Mouse (Mus musculus): Measurements from ENCODE around the gene Tia1. TPM values are rescaled to one million over a fixed set of nuclear protein-coding genes. Genes with fewer than 3 reads are reported as not detected.

The Tia1 gene
- 221 and 253 TPM in 2 replicates for polyA plus RNA-seq (2016; fragmentation: Nextera tagmentation; extraction: Ambion mirVana)

GRCm38 (mm10) chr6:86404100-86404861 lies at the start of gene Tia1:
Gene Tia1, plus strand, starts transcription at chr6:86404219.
- Histone ChIP-seq H3K36me3 (peaks cover 31% of the 10 kb centered on the region), H3K4me3 (peak within 1 kb of the TSS; percentile 86), H3K9me3 (replicated peaks) (no peaks in the 10 kb centered on the region), H3K27ac (replicated peaks) (peak within 1 kb of the TSS; percentile 100), H3K4me1 (peaks cover 26% of the 10 kb centered on the region), H3K27me3 (ENCODE audit: low read depth, poor library complexity, severe bottlenecking) (no peaks in the 10 kb centered on the region)
- WGBS = under 1% methylated on average over 62 of the region's 62 CpGs
- DNase-seq (ENCODE audit: low spot score) = peak; percentile 98

GRCm38 (mm10) chr6:86354948-86355347 lies 49.1 kb upstream of the Tia1 start:
- Histone ChIP-seq H3K27ac (replicated peaks) (no peak overlapping the region), H3K36me3 (no peaks in the 10 kb centered on the region), H3K4me3 (no peak overlapping the region), H3K4me1 (no peaks in the 10 kb centered on the region), H3K9me3 (replicated peaks) (no peaks in the 10 kb centered on the region), H3K27me3 (ENCODE audit: low read depth, poor library complexity, severe bottlenecking) (no peaks in the 10 kb centered on the region)
- no peak for DNase-seq (ENCODE audit: low spot score)
- WGBS = 59% methylated on average over 3 of the region's 3 CpGs

GRCm38 (mm10) chr6:86356956-86357355 lies 47.1 kb upstream of the Tia1 start:
- DNase-seq (ENCODE audit: low spot score) = no peak
- no peaks in the 10 kb centered on the region for H3K27me3 ChIP-seq (ENCODE audit: low read depth, poor library complexity, severe bottlenecking)
- H3K36me3 ChIP-seq = no peaks in the 10 kb centered on the region
- no peaks in the 10 kb centered on the region for H3K4me1 ChIP-seq
- H3K27ac ChIP-seq (replicated peaks) = no peak overlapping the region
- no peaks in the 10 kb centered on the region for H3K9me3 ChIP-seq (replicated peaks)
- 82% methylated on average over 9 of the region's 9 CpGs for WGBS
- H3K4me3 ChIP-seq = no peak overlapping the region

- Histone ChIP-seq H3K27me3 (ENCODE audit: low read depth, poor library complexity, severe bottlenecking) (no peaks in the 10 kb centered on the region), H3K27ac (replicated peaks) (no peak overlapping the region), H3K4me1 (peaks cover 9% of the 10 kb centered on the region), H3K4me3 (no peak overlapping the region), H3K36me3 (no peaks in the 10 kb centered on the region), H3K9me3 (replicated peaks) (no peaks in the 10 kb centered on the region)
- no peak for DNase-seq (ENCODE audit: low spot score)
- 73% methylated on average over 7 of the region's 7 CpGs for WGBS
Observed at GRCm38 (mm10) chr6:86360691-86361090, 43.3 kb upstream of the Tia1 start.

GRCm38 (mm10) chr6:86361373-86361772 lies 42.6 kb upstream of the Tia1 start:
- H3K4me3 ChIP-seq = no peak overlapping the region
- no peak for DNase-seq (ENCODE audit: low spot score)
- no peak overlapping the region for H3K27ac ChIP-seq (replicated peaks)
- H3K36me3 ChIP-seq = no peaks in the 10 kb centered on the region
- H3K4me1 ChIP-seq = peaks cover 15% of the 10 kb centered on the region
- H3K27me3 ChIP-seq (ENCODE audit: low read depth, poor library complexity, severe bottlenecking) = no peaks in the 10 kb centered on the region
- no peaks in the 10 kb centered on the region for H3K9me3 ChIP-seq (replicated peaks)
- 88% methylated on average over 7 of the region's 7 CpGs for WGBS

- peak; percentile 79 for DNase-seq (ENCODE audit: low spot score)
- Histone ChIP-seq H3K27ac (replicated peaks) (peak overlapping the region; percentile 94), H3K4me3 (peak overlapping the region; percentile 84), H3K4me1 (peaks cover 24% of the 10 kb centered on the region), H3K36me3 (peaks cover 26% of the 10 kb centered on the region), H3K27me3 (ENCODE audit: low read depth, poor library complexity, severe bottlenecking) (no peaks in the 10 kb centered on the region), H3K9me3 (replicated peaks) (no peaks in the 10 kb centered on the region)
- WGBS = 5% methylated on average over 17 of the region's 17 CpGs
Observed at GRCm38 (mm10) chr6:86364442-86365141, 39.4 kb upstream of the Tia1 start.

GRCm38 (mm10) chr6:86365371-86366124 lies 38.5 kb upstream of the Tia1 start, which contains the start of gene Fam136a:
Gene Fam136a, plus strand, starts transcription at chr6:86365646.
- Histone ChIP-seq H3K27ac (replicated peaks) (peak within 1 kb of the TSS; percentile 94), H3K4me3 (peak within 1 kb of the TSS; percentile 84), H3K9me3 (replicated peaks) (no peaks in the 10 kb centered on the region), H3K27me3 (ENCODE audit: low read depth, poor library complexity, severe bottlenecking) (no peaks in the 10 kb centered on the region), H3K36me3 (peaks cover 31% of the 10 kb centered on the region), H3K4me1 (peaks cover 27% of the 10 kb centered on the region)
- WGBS = under 1% methylated on average over 76 of the region's 76 CpGs
- DNase-seq (ENCODE audit: low spot score) = peak; percentile 99

- peaks cover 32% of the 10 kb centered on the region for H3K4me1 ChIP-seq
- DNase-seq (ENCODE audit: low spot score) = no peak
- WGBS = 50% methylated on average over 25 of the region's 25 CpGs
- no peaks in the 10 kb centered on the region for H3K9me3 ChIP-seq (replicated peaks)
- H3K27me3 ChIP-seq (ENCODE audit: low read depth, poor library complexity, severe bottlenecking) = no peaks in the 10 kb centered on the region
- H3K27ac ChIP-seq (replicated peaks) = peak overlapping the region; percentile 94
- H3K36me3 ChIP-seq = peaks cover 31% of the 10 kb centered on the region
- peak overlapping the region; percentile 84 for H3K4me3 ChIP-seq
Observed at GRCm38 (mm10) chr6:86366125-86366852, 37.7 kb upstream of the Tia1 start.

GRCm38 (mm10) chr6:86366853-86367249 lies 37.2 kb upstream of the Tia1 start:
- Histone ChIP-seq H3K27ac (replicated peaks) (peak overlapping the region; percentile 94; the same call in 1 of the 2 replicates), H3K4me3 (peak overlapping the region; percentile 84), H3K27me3 (ENCODE audit: low read depth, poor library complexity, severe bottlenecking) (no peaks in the 10 kb centered on the region), H3K9me3 (replicated peaks) (no peaks in the 10 kb centered on the region), H3K4me1 (peaks cover 32% of the 10 kb centered on the region), H3K36me3 (peaks cover 31% of the 10 kb centered on the region)
- DNase-seq (ENCODE audit: low spot score) = no peak
- 87% methylated on average over 2 of the region's 2 CpGs for WGBS

GRCm38 (mm10) chr6:86368479-86368878 lies 35.5 kb upstream of the Tia1 start:
- Histone ChIP-seq H3K4me1 (peaks cover 48% of the 10 kb centered on the region), H3K9me3 (replicated peaks) (no peaks in the 10 kb centered on the region), H3K27ac (replicated peaks) (no peak overlapping the region), H3K4me3 (no peak overlapping the region), H3K36me3 (peaks cover 35% of the 10 kb centered on the region), H3K27me3 (ENCODE audit: low read depth, poor library complexity, severe bottlenecking) (no peaks in the 10 kb centered on the region)
- WGBS = 92% methylated on average over 5 of the region's 5 CpGs
- DNase-seq (ENCODE audit: low spot score) = no peak

GRCm38 (mm10) chr6:86370093-86370713 lies 33.8 kb upstream of the Tia1 start:
- Histone ChIP-seq H3K4me1 (peaks cover 41% of the 10 kb centered on the region), H3K4me3 (peak overlapping the region; percentile 96), H3K27ac (replicated peaks) (peak overlapping the region; percentile 94), H3K27me3 (ENCODE audit: low read depth, poor library complexity, severe bottlenecking) (no peaks in the 10 kb centered on the region), H3K36me3 (peaks cover 51% of the 10 kb centered on the region), H3K9me3 (replicated peaks) (no peaks in the 10 kb centered on the region)
- WGBS = 60% methylated on average over 3 of the region's 3 CpGs
- DNase-seq (ENCODE audit: low spot score) = no peak

Data from midbrain, embryonic 10.5 days (tissue).